Mouse (Mus musculus): ENCODE data around the gene Tcea2. TPM values are rescaled to one million over a fixed set of nuclear protein-coding genes. Genes with fewer than 3 reads are reported as not detected.

Tcea2 gene
- polyA plus RNA-seq (2014; fragmentation: Illumina TruSeq; extraction: RNeasy Lipid Tissue Mini Kit (QIAGEN cat#74804); ENCODE audit: low read depth, low replicate concordance): 10.2 TPM

GRCm38 (mm10) chr2:181679951-181680715, at the start of gene Tcea2:
TSS of gene Tcea2 (plus strand) at chr2:181680310.

GRCm38 (mm10) chr2:181656734-181657133, 23.4 kb upstream of the Tcea2 start, which contains the start of gene Gm29797:
TSS of gene Gm29797 (plus strand) at chr2:181657034.

GRCm38 (mm10) chr2:181671326-181671725, 8.8 kb upstream of the Tcea2 start, which contains the start of gene Sox18:
TSS of gene Sox18 (minus strand) at chr2:181671640.

GRCm38 (mm10) chr2:181693339-181694280, 13.5 kb downstream of the Tcea2 start, which contains the start of gene Rgs19:
TSS of gene Rgs19 (minus strand) at chr2:181693977.

GRCm38 (mm10) chr2:181698241-181698640, 18.1 kb downstream of the Tcea2 start, which contains the start of gene Lkaaear1:
TSS of gene Lkaaear1 (minus strand) at chr2:181698442.

GRCm38 (mm10) chr2:181714903-181715326, 34.8 kb downstream of the Tcea2 start, which contains the start of gene Oprl1:
TSS of gene Oprl1 (plus strand) at chr2:181715016.

Other genes with a start within 250 kb of the Tcea2 start
- gene Zbtb46, start 220.9 kb upstream of the Tcea2 start, polyA plus RNA-seq (2014; fragmentation: Illumina TruSeq; extraction: RNeasy Lipid Tissue Mini Kit (QIAGEN cat#74804); ENCODE audit: low read depth, low replicate concordance): 9.7 TPM
- gene Abhd16b, start 187.1 kb upstream of the Tcea2 start, polyA plus RNA-seq (2014; fragmentation: Illumina TruSeq; extraction: RNeasy Lipid Tissue Mini Kit (QIAGEN cat#74804); ENCODE audit: low read depth, low replicate concordance): not detected
- gene Tpd52l2, start 183.2 kb upstream of the Tcea2 start, polyA plus RNA-seq (2014; fragmentation: Illumina TruSeq; extraction: RNeasy Lipid Tissue Mini Kit (QIAGEN cat#74804); ENCODE audit: low read depth, low replicate concordance): 96.1 TPM
- gene Dnajc5, start 159.8 kb upstream of the Tcea2 start, polyA plus RNA-seq (2014; fragmentation: Illumina TruSeq; extraction: RNeasy Lipid Tissue Mini Kit (QIAGEN cat#74804); ENCODE audit: low read depth, low replicate concordance): 41.6 TPM
- gene Uckl1, start 95.4 kb upstream of the Tcea2 start, polyA plus RNA-seq (2014; fragmentation: Illumina TruSeq; extraction: RNeasy Lipid Tissue Mini Kit (QIAGEN cat#74804); ENCODE audit: low read depth, low replicate concordance): 56.3 TPM
- gene Prpf6, start 88.4 kb upstream of the Tcea2 start, polyA plus RNA-seq (2014; fragmentation: Illumina TruSeq; extraction: RNeasy Lipid Tissue Mini Kit (QIAGEN cat#74804); ENCODE audit: low read depth, low replicate concordance): 35.9 TPM
- gene Zfp512b, start 87.5 kb upstream of the Tcea2 start, polyA plus RNA-seq (2014; fragmentation: Illumina TruSeq; extraction: RNeasy Lipid Tissue Mini Kit (QIAGEN cat#74804); ENCODE audit: low read depth, low replicate concordance): 17.6 TPM
- 3.9 TPM for gene Samd10, start 81.1 kb upstream of the Tcea2 start, polyA plus RNA-seq (2014; fragmentation: Illumina TruSeq; extraction: RNeasy Lipid Tissue Mini Kit (QIAGEN cat#74804); ENCODE audit: low read depth, low replicate concordance)
- gene Gm29797, start 23.3 kb upstream of the Tcea2 start, polyA plus RNA-seq (2014; fragmentation: Illumina TruSeq; extraction: RNeasy Lipid Tissue Mini Kit (QIAGEN cat#74804); ENCODE audit: low read depth, low replicate concordance): not detected
- gene Sox18, start 8.7 kb upstream of the Tcea2 start, polyA plus RNA-seq (2014; fragmentation: Illumina TruSeq; extraction: RNeasy Lipid Tissue Mini Kit (QIAGEN cat#74804); ENCODE audit: low read depth, low replicate concordance): 45.6 TPM
- 11.6 TPM for gene Rgs19, start 13.7 kb downstream of the Tcea2 start, polyA plus RNA-seq (2014; fragmentation: Illumina TruSeq; extraction: RNeasy Lipid Tissue Mini Kit (QIAGEN cat#74804); ENCODE audit: low read depth, low replicate concordance)
- not detected for gene Lkaaear1, start 18.1 kb downstream of the Tcea2 start, polyA plus RNA-seq (2014; fragmentation: Illumina TruSeq; extraction: RNeasy Lipid Tissue Mini Kit (QIAGEN cat#74804); ENCODE audit: low read depth, low replicate concordance)
- not detected for gene Oprl1, start 34.7 kb downstream of the Tcea2 start, polyA plus RNA-seq (2014; fragmentation: Illumina TruSeq; extraction: RNeasy Lipid Tissue Mini Kit (QIAGEN cat#74804); ENCODE audit: low read depth, low replicate concordance)
- gene Myt1, start 83.0 kb downstream of the Tcea2 start, polyA plus RNA-seq (2014; fragmentation: Illumina TruSeq; extraction: RNeasy Lipid Tissue Mini Kit (QIAGEN cat#74804); ENCODE audit: low read depth, low replicate concordance): not detected
- 50.8 TPM for gene Pcmtd2, start 157.5 kb downstream of the Tcea2 start, polyA plus RNA-seq (2014; fragmentation: Illumina TruSeq; extraction: RNeasy Lipid Tissue Mini Kit (QIAGEN cat#74804); ENCODE audit: low read depth, low replicate concordance)
- 10.7 TPM for gene Polr3k, start 184.0 kb downstream of the Tcea2 start, polyA plus RNA-seq (2014; fragmentation: Illumina TruSeq; extraction: RNeasy Lipid Tissue Mini Kit (QIAGEN cat#74804); ENCODE audit: low read depth, low replicate concordance)

All from heart, adult 10 weeks (tissue).